Mouse (Mus musculus) thymus, adult 18-20 months (tissue): ENCODE measurements around the gene Stpg1.

Source experiments
- DNase-seq, 2 experiments: peaks; one replicate each; pipeline ENCODE4 v3.0.0; 2022; ENCODE audit warnings: mixed read lengths in 2 of 2

The Stpg1 gene

GRCm38 (mm10) chr4:135565400-135565799 lies 70.8 kb downstream of the Stpg1 start:
- no peak for DNase-seq

- DNase-seq, result no peak
Measured at GRCm38 (mm10) chr4:135567042-135567441, 72.5 kb downstream of the Stpg1 start.

GRCm38 (mm10) chr4:135567484-135567883 lies 72.9 kb downstream of the Stpg1 start:
- no peak for DNase-seq

- peak in 1 of 2 experiments; percentile 19 for DNase-seq
Measured at GRCm38 (mm10) chr4:135569201-135569600, 74.6 kb downstream of the Stpg1 start.

GRCm38 (mm10) chr4:135570152-135571036 lies 75.8 kb downstream of the Stpg1 start:
- DNase-seq, result peak; percentile 44 to 55

- DNase-seq, result no peak
Measured at GRCm38 (mm10) chr4:135571037-135571550, 76.5 kb downstream of the Stpg1 start.

GRCm38 (mm10) chr4:135572276-135572675 lies 77.7 kb downstream of the Stpg1 start:
- DNase-seq, result no peak

GRCm38 (mm10) chr4:135573251-135573808 lies 78.7 kb downstream of the Stpg1 start, which contains the start of gene Grhl3:
Grhl3 (minus strand) TSS chr4:135573630.
- DNase-seq, result peak; percentile 72 to 73

- no peak for DNase-seq
Measured at GRCm38 (mm10) chr4:135575365-135576140, 81.0 kb downstream of the Stpg1 start.

GRCm38 (mm10) chr4:135578490-135578889 lies 83.9 kb downstream of the Stpg1 start:
- DNase-seq, result no peak

GRCm38 (mm10) chr4:135579695-135580094 lies 85.1 kb downstream of the Stpg1 start:
- DNase-seq, result no peak

GRCm38 (mm10) chr4:135581222-135581910 lies 86.8 kb downstream of the Stpg1 start:
- DNase-seq, result no peak

- no peak for DNase-seq
Measured at GRCm38 (mm10) chr4:135584838-135585237, 90.2 kb downstream of the Stpg1 start.
